Mouse (Mus musculus): Measurements from ENCODE around the gene Ldb1.
A peak's percentile ranks its signal among the peaks of the same experiment; 100 is the strongest.

Ldb1 gene

GRCm38 (mm10) chr19:46044271-46044992, 582 bp downstream of the Ldb1 start, which contains the start of gene Pprc1:
Pprc1 (plus strand) TSS chr19:46044886.
- peak; percentile 68 for DNase-seq (ENCODE audit: low read depth, low spot score)

GRCm38 (mm10) chr19:46043380-46043779, 1.6 kb downstream of the Ldb1 start:
- no peak for DNase-seq (ENCODE audit: low read depth, low spot score)

DNA sequence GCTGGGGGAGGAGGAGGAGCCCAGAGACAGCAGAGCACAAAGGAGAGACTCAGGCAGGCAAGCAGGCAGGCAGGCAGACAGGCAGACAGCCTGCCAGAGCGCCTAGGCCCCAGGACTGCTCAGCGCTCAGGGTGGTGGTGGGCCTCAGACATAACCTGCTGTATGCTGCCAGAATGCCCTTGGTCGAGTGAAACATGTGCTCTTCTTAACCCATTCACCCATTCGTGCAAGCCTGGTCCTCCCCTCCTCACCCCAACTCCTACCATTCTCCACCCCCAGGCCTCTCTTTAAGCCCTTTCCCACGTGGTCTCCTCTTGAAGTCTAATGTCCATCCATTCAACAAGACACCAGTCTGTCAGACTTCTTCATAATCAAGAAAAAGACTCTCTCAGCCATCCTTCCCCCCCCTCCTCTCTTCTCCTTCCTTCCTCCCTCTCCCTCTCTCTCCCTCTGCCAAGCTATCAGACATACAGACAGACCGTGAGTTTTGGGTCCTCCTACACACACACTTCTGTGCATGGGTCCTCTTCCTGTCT, 2.5 kb downstream of the Ldb1 start:
- peak; percentile 74 for DNase-seq (ENCODE audit: low read depth, low spot score)

GRCm38 (mm10) chr19:46041933-46042475, 3.0 kb downstream of the Ldb1 start:
- DNase-seq (ENCODE audit: low read depth, low spot score) = peak; percentile 80

DNA sequence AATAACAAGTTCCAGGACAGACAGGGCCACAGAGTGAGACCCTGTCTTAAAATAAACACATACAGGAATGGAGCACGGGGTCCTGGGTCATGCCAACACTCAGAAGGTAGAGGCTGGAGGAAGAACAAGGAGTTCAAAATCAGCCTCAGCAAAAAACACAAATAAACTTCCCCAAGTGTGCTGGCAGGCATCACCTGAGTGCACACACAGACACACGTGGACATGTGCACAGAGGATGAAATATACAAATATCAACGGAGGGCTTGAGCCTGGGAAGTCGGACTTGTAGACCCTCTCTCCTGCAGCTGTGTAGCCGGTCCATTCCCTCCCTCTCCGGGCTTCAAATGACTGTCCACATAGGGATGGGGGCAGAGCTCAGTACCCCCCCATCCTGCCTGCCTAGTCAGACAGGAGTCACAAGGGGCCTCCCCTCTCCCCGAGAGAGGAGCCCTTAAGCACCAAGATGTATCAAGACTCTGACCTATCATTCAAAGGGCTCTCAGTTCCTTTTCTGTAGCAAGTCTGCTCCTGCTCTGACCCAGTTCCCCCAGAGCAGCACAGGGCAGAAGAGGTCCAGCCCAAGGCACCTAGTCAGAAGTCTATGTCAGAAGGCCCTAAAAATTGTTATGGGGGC, 3.6 kb downstream of the Ldb1 start:
- DNase-seq (ENCODE audit: low read depth, low spot score) = no peak

DNA sequence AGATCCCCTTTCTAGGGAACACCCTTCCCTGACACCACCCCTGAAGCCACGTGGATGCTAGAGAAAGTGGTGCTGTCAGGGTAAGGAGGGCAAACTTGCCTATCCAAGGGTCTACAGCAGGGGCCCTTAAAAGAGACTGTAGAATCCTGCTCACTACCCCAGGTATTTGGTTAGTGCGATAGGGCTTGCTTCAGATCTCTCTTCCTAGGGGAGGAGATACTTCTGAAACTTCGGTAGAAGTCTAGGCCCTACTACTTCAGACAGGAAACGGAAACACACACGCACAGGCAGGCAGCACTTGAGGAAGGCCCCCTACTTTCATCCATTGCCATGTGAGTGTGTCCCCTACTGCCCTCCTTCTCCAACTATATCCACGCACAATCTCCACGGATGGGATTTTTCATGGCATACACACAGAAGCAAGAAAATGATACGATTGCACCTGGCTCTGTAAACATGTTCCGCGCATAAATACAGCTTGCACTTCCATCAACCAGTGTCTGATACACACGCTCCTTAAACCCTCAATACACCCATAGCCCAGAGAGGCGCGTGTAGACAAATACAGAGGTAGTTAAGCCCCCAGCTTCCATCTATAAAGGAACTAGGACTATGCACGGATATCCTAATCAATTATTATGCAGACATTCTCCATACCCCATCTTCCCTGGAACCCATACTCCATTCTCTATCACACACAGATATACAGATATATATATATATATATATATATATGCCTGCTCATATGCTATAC, 4.7 kb downstream of the Ldb1 start:
- DNase-seq (ENCODE audit: low read depth, low spot score) = no peak

- DNase-seq (ENCODE audit: low read depth, low spot score) = peak; percentile 92
These were observed 5.5 kb downstream of the Ldb1 start for GRCm38 (mm10) chr19:46039478-46039877.

- DNase-seq (ENCODE audit: low read depth, low spot score) = no peak
These were observed 6.2 kb downstream of the Ldb1 start for GRCm38 (mm10) chr19:46038851-46039260.

DNA sequence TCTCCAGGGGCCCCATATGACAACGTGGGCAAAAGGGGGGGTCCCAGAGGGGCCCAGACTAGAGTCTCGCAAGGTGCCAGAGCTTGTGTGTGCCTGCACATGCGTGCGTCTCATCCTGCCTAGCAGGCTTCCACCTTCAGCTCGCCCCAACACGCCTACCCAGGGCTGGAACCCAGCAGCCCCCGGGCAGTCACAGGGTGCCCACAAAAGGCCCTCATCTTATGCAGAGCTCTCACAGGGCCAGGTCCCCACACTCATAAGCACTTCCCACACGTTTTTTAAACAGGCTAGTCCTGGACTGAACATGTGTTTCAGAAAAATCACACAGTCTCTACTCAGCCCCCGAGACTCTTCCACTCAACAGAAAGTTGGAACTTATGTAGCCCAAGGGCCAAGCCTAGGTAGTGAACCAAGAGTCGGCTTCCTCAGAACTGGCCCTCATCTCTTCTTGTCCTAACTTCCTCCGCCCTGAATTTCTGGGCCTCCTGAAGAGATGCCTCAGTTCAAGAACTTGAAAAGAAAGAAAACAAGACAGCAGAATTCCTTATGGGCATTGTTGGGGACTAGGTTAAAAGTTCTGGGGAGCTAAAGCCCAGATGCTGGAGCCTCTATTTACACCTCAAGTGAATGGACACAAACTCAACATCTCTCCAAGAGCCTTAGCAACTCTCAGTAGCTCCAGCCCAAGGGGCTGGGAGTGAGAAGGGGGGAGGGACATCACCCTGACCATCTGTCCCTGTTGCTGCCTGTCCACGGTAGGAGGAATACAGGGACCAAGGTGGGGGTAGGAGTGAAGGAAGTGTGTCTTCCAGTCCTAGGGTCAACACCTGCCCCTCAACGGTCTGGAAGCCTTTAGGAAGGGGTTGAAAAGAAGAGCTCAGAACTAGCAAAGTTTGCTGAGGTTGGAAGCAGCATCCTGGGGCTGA, 6.8 kb downstream of the Ldb1 start:
- no peak for DNase-seq (ENCODE audit: low read depth, low spot score)

DNA sequence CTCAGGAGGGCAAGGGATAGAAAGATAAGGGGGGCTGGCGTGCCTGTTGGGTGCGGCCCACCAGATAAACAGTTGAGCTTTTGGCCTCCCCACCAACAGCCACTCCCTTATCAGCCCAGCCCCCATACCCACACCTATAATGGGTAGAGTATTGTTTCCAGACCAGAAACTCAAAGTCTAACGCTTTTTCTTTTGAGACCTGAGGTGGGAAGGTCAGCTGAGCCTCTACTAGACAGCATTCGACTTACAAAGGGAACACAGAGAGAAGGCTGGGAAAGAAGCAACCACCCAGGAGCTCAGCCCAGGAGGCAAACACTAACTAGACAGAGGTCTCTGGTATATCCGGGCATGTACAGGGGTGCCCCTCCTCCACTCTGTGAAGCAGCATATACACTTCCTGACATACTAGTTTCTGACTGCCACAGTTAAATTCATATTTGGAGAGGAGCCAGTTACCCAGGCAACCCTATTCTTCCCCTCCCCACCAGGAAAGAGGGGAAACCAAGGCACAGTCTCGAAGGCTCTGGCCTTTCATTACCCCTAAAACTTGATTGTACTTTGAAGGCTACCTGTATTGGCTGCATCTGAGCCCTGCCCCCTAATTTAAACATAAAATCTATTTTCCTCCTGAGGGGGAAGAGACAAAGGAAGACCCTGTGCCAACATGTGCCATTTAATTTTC, 7.6 kb downstream of the Ldb1 start:
- DNase-seq (ENCODE audit: low read depth, low spot score) = no peak

DNA sequence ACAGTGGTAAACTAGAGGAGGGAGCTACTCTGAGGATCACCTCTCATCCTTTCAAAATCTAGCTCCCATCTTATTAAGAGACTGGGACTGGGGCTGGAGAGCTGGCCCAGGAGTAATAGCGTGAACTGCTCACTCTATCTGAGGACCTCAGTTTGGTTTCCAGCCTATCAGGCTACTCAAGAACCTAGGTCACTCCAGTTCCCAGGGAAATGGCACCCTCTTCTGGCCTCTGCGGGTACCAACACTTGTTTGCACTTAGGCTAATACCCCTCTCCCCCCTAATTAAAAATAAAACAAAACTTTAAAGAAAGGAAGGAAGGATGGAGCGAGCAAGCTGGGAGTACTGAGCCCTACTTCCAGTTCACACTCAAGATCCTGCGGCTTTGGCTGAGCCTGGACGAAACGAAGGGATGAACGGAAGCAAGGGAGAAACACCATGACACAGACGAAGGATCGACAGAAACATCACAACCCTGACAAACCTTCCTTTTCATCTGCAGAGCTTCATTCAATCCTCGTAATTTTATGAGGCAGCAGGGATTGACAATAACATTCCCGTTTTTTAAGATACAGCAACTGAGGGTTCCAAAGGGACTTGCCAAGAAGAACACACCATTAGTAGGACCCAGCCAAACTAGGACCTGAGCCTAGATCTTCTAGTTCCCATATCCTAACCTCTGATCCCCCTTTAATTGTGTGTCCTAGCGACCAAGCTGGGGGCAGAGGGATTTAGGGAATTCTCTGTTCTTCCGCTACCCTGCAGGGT, 8.4 kb downstream of the Ldb1 start:
- DNase-seq (ENCODE audit: low read depth, low spot score) = no peak

- DNase-seq (ENCODE audit: low read depth, low spot score) = no peak
These were observed 9.0 kb downstream of the Ldb1 start for GRCm38 (mm10) chr19:46035971-46036370.

- no peak for DNase-seq (ENCODE audit: low read depth, low spot score)
These were observed 11.1 kb downstream of the Ldb1 start for GRCm38 (mm10) chr19:46033911-46034310.

- no peak for DNase-seq (ENCODE audit: low read depth, low spot score)
These were observed 12.1 kb downstream of the Ldb1 start for GRCm38 (mm10) chr19:46032731-46033510.

GRCm38 (mm10) chr19:46031689-46032432, 13.2 kb downstream of the Ldb1 start:
- DNase-seq (ENCODE audit: low read depth, low spot score) = no peak

DNA sequence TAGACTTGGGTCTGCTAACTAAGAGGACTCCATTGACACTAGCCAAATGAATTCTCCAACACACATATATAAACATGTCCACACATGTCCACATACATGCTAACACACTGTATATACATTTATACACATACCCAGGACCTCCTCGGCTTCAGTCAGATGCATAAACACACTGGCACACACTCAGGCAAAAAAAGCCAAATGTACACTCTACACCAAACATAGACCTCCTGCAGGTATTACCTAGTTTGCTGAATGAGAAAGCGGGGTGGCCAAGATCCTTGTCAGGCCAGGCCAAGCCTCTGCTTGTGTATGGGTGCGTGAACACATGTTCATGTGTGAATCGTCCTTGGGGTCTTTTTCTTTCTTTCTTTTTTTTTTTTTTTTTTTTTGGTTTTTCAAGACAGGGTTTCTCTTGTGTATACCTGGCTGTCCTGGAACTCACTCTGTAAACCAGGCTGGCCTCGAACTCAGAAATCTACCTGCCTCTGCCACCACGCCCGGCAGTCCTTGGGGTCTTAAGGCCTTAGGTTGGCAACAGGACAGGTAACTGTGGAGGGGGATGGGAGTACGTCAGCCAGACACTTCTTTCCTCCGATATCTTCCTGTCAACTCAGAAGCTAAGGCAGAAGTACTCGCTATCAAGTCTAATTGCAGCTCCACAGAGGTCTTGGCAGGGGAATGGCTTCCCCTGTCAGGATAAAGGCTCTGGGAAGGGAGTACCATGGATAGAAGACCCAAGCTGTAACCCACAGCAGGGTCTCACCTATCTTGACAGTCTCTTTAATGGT, 14.6 kb downstream of the Ldb1 start:
- DNase-seq (ENCODE audit: low read depth, low spot score) = no peak

GRCm38 (mm10) chr19:46029652-46030051, 15.4 kb downstream of the Ldb1 start:
- no peak for DNase-seq (ENCODE audit: low read depth, low spot score)

All from mesoderm, embryonic 11.5 days (tissue).